Mouse (Mus musculus) forebrain, embryonic 16.5 days (tissue): ENCODE data around the gene Slc7a10. TPM values are rescaled to one million over a fixed set of nuclear protein-coding genes. Genes with fewer than 3 reads are reported as not detected.

Source experiments
- ATAC-seq: fragments of 200-750 bp; cut with Nextera tagmentation; 2 replicates; pipeline ENCODE4 v1.8.0; 2017; ENCODE audit warnings: mild to moderate bottlenecking, moderate library complexity
- H3K27ac ChIP-seq: fragments of 300-500 bp; sonication (generic); 2 replicates; pipeline ENCODE4 v1.5.1; 2014; ENCODE audit warnings: low read length, control low read depth
- H3K27me3 ChIP-seq: fragments of 300-500 bp; sonication (generic); replicated peaks from 2 replicates; pipeline ENCODE4 v1.6.1; 2014; ENCODE audit warnings: low read length; ENCODE audit not compliant: control insufficient read depth, insufficient read depth
- H3K36me3 ChIP-seq: fragments of 300-500 bp; sonication (generic); 2 replicates; pipeline ENCODE4 v1.6.1; 2014; ENCODE audit not compliant: control insufficient read depth, insufficient read depth
- H3K4me1 ChIP-seq: fragments of 300-500 bp; sonication (generic); replicated peaks from 2 replicates; pipeline ENCODE4 v1.6.1; 2014; ENCODE audit warnings: low read length; ENCODE audit not compliant: control insufficient read depth, insufficient read depth
- H3K4me2 ChIP-seq: fragments of 300-500 bp; sonication (generic); 2 replicates; pipeline ENCODE4 v1.6.1; 2014; ENCODE audit warnings: mild to moderate bottlenecking, low read length, control low read depth
- H3K4me3 ChIP-seq: fragments of 300-500 bp; sonication (generic); replicated peaks from 2 replicates; pipeline ENCODE4 v1.5.1; 2014; ENCODE audit warnings: mild to moderate bottlenecking, low read length, control low read depth
- H3K9ac ChIP-seq: fragments of 300-500 bp; sonication (generic); replicated peaks from 2 replicates; pipeline ENCODE4 v1.6.1; 2014; ENCODE audit warnings: low read depth, low read length, control low read depth
- H3K9me3 ChIP-seq: fragments of 300-500 bp; sonication (generic); 2 replicates; pipeline ENCODE4 v1.6.1; 2016; ENCODE audit warnings: low read length; ENCODE audit not compliant: control insufficient read depth
- WGBS: fragments of 180-500 bp; shearing (Covaris S2); extraction: QIAGEN DNeasy Blood & Tissue Kit; methylation state at CpG from one replicate; pipeline ENCODE4 v1.1.7; 2014; 5-methylcytosine and 5-hydroxymethylcytosine counted together
- polyA plus RNA-seq: library from polyadenylated mRNA; unstranded; fragments of >200 nt; fragmentation: Nextera tagmentation; extraction: Ambion mirVana; gene quantifications from 2 replicates; pipeline ENCODE4 v1.2.1, GENCODE M21; 2015

Gene Slc7a10
- polyA plus RNA-seq, 1 experiment from 2014 or later: 6.3 TPM

DNA sequence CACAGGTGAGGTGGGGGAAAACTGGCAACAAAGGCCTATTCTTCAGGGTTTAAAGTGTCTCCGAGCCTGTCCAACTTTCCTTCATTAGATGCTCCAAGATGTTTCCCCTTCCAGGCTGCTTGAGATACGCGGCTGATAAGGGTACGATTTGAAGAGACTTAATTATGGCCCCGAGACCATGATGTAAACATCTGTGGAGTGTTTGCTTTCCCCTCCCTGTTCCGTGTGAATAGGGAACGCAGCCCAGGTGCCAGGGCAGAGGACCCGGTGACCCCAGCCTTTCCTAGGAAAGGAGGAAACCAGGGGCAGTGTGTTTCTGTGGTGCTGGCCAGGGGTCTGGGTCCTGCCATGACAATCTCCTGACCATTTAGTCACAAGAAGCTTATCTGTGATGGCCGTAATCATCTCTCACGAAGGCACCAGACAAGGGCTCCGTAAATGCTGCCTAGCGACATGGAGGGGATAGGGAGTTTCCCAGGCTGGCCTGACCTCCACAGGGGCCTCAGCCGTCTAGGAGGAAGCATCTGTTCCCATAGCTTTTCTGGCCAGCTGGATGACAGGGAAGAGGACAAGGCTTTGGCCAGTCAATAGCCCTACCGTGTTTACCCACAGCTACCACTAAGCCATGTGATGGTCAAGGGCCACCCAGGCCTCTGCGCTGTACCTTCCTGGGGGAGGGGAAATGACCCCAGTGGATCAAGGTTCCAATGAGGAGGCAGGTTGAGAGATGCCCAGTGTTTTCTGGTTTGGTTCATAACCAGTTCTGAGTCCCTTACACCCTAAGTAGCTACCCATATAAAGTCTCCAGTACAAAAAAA is 36.4 kb upstream of the Slc7a10 start:
- 81% methylated on average over 15 of the region's 15 CpGs for WGBS
- H3K27ac ChIP-seq: no peak overlapping the region
- H3K4me3 ChIP-seq: no peak overlapping the region
- H3K4me2 ChIP-seq: no peak overlapping the region
- no peaks in the 10 kb centered on the region for H3K27me3 ChIP-seq
- H3K4me1 ChIP-seq: no peaks in the 10 kb centered on the region
- no peak overlapping the region for H3K9ac ChIP-seq
- no peaks in the 10 kb centered on the region for H3K9me3 ChIP-seq
- no peak for ATAC-seq
- H3K36me3 ChIP-seq: no peaks in the 10 kb centered on the region

DNA sequence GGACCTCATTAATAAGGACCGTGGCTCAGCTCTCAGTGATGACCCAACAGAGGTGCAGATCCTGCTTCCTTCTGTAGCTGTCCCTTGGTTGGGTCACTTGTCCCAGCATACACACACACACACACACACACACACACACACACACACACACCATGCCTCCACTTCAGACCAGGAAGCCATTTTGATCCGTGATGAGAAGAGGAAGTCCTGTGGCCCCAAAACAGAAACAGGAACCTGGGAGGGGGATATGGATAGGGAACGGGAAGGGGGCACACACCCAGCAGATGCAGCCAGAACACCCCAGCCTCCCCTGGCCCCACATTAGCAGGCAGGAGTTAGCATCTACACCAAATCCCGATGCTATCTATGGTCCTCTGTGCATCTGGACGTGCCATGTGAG is 35.3 kb upstream of the Slc7a10 start:
- ATAC-seq: no peak
- 81% methylated on average over 5 of the region's 5 CpGs for WGBS
- Histone ChIP-seq H3K4me3 (no peak overlapping the region), H3K27me3 (no peaks in the 10 kb centered on the region), H3K27ac (no peak overlapping the region), H3K9me3 (no peaks in the 10 kb centered on the region), H3K4me2 (no peak overlapping the region), H3K4me1 (no peaks in the 10 kb centered on the region), H3K36me3 (no peaks in the 10 kb centered on the region), H3K9ac (no peak overlapping the region)

DNA sequence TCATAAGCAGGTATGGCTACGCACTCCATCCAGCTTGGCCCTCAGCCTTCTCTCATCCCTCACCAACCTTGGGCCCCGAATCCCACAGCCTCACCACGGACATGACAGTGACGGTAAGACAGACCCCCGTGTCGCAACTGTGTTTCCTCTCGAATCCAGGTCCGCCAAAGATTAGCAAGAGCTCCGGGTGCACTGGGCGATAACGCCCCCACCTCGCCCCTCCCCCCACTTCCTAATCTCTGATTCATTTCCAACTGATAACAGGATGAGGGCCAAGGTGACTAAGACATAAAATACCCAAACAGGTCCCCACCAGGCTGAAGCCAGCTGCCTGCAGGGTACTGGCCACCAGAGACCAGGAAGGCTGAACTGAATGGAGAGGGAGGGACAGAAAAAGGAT is 31.7 kb upstream of the Slc7a10 start:
- H3K9ac ChIP-seq: no peak overlapping the region
- no peak overlapping the region for H3K4me2 ChIP-seq
- no peaks in the 10 kb centered on the region for H3K27me3 ChIP-seq
- no peaks in the 10 kb centered on the region for H3K4me1 ChIP-seq
- no peak overlapping the region for H3K4me3 ChIP-seq
- H3K36me3 ChIP-seq: no peaks in the 10 kb centered on the region
- 85% methylated on average over 12 of the region's 12 CpGs for WGBS
- H3K27ac ChIP-seq: no peak overlapping the region
- ATAC-seq: no peak
- no peaks in the 10 kb centered on the region for H3K9me3 ChIP-seq

DNA sequence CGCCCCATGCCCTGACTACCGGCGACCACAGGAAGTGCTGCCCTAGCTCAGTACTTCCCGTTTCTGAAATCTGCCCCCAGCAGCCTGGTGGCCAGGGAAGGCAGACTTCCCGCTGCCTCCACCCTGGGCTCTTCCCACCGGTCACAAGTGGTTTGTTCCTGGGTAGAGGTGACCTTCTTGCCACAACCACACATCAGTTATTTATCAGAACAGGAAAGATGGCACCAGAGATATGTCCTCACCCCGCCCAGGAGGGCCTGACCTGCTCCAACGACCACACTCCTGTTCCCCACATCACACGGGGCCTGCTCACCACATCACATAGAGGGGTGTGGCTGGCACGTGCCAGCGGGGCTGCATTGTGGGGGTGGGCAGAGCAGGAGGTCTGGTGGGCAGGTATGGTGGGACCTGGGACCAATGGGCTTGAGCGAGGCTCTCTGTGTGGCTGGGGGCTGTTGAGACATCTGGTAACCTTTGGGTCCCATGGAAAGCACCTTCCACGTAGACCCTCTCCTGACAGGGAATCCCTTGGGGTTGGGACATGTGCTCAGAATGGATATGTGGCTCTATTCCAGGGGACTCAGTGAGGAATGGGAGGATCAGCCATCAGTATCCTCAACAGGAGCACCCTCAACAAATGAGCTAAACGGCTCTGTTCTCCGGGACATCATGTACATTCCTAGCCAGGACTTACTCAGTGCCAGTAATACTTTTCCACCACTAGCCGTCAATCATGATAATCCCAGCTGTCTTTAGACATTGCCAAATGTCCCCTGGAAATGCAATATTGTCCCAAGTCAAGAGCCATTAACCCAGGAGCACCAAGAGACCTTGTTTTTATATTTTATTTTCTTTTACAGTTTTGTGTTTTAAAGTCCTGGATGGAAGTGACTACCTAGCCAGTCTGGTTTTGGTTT is 29.4 kb upstream of the Slc7a10 start:
- Histone ChIP-seq H3K4me2 (no peak overlapping the region), H3K9ac (no peak overlapping the region), H3K36me3 (no peaks in the 10 kb centered on the region), H3K9me3 (no peaks in the 10 kb centered on the region), H3K4me3 (no peak overlapping the region), H3K4me1 (no peaks in the 10 kb centered on the region), H3K27ac (no peak overlapping the region), H3K27me3 (no peaks in the 10 kb centered on the region)
- no peak for ATAC-seq
- WGBS: 80% methylated on average over 16 of the region's 16 CpGs

DNA sequence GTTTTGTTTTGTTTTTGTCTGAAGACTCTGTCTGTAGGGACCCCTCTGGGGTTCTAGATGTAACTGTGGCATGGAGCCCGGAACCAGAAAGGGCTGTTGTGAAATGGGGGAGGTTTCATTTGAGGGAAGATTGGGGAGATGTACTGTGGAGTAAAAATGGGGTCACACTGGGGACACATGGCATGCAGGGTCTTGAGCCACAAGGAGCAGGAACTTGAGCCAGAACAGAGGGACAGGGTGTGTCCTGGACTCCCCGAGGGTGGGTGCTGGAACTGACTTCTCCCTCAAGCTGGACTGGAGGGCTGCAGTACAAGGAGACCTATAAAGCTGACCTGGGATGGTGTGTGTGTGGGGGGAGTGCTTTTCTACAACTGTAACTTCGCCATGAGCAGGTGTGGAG is 28.7 kb upstream of the Slc7a10 start:
- Histone ChIP-seq H3K27me3 (no peaks in the 10 kb centered on the region), H3K4me1 (no peaks in the 10 kb centered on the region), H3K9me3 (no peaks in the 10 kb centered on the region), H3K4me2 (no peak overlapping the region), H3K4me3 (no peak overlapping the region), H3K36me3 (no peaks in the 10 kb centered on the region), H3K27ac (no peak overlapping the region), H3K9ac (no peak overlapping the region)
- ATAC-seq: no peak
- WGBS: 78% methylated on average over 3 of the region's 3 CpGs

DNA sequence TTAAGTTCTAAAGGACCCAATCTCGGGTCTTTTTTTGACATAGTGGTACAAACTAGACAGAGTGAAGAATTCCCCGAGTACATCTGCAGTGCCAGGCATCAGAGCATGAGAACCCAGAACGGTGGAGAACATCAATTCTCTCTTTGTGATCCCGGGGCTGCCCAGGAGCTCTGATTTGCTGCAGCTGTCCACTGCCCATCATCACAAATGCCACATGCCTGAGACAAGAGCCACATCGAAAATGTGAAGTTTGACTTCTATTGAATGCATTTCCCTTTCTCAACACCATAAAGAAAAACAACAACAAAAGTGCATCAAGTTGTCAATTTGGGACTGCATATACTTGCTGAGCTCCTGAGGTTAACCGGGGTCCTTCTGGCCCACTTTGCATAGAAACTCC is 23.7 kb upstream of the Slc7a10 start:
- Histone ChIP-seq H3K9me3 (no peaks in the 10 kb centered on the region), H3K27me3 (no peaks in the 10 kb centered on the region), H3K27ac (no peak overlapping the region), H3K9ac (no peak overlapping the region), H3K4me1 (no peaks in the 10 kb centered on the region), H3K36me3 (no peaks in the 10 kb centered on the region), H3K4me3 (no peak overlapping the region), H3K4me2 (no peak overlapping the region)
- WGBS: 81% methylated on average over 6 of the region's 6 CpGs
- ATAC-seq: no peak

DNA sequence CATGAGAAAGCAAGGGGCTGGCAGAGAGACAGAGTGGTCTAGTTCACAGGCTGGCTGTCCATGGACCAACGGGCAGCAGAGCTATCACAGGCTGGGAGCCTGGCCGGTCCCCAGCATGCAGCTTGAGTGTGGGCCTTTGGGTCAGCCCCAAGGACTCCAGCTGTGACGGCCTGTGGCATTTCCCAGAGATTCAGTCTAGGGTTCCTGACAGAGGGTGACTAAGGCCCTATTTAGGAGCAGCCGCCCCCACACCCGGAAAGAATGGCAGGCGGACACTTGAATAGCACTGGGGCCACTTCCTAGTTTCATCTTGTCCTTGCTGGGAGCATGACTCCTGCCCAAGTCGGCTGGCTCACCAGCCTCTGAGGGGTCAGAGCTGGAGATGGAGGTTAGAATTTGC is 22.6 kb upstream of the Slc7a10 start:
- WGBS: 74% methylated on average over 7 of the region's 7 CpGs
- H3K36me3 ChIP-seq: no peaks in the 10 kb centered on the region
- ATAC-seq: no peak

DNA sequence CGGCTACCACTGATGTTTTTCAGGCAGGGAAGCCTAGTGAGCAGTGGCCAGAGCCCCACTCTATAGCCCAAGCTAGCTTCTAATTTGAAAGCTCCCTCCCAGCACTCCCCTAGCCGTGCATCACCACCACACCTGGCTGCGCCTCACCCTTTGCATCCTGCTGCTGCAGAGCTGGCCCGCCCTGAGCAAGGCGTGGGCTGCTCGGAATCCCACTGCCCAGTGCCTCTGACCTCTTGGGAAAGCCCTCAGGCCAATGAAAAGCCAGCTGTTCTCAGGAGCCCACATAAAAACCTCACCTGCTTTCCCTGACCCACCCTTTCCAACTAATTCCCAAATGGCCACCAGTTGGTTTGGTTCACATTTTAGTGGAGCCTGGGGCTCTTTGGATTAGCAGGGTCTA is 22.1 kb upstream of the Slc7a10 start:
- H3K9me3 ChIP-seq: no peaks in the 10 kb centered on the region
- no peaks in the 10 kb centered on the region for H3K4me1 ChIP-seq
- no peak overlapping the region for H3K4me3 ChIP-seq
- WGBS: 80% methylated on average over 6 of the region's 6 CpGs
- no peaks in the 10 kb centered on the region for H3K36me3 ChIP-seq
- ATAC-seq: no peak
- H3K9ac ChIP-seq: no peak overlapping the region
- no peak overlapping the region for H3K4me2 ChIP-seq
- H3K27me3 ChIP-seq: no peaks in the 10 kb centered on the region
- no peak overlapping the region for H3K27ac ChIP-seq

More for the DNA sequence above, 22.6 kb upstream of the Slc7a10 start:
- Histone ChIP-seq H3K27ac (no peak overlapping the region), H3K4me2 (no peak overlapping the region), H3K9me3 (no peaks in the 10 kb centered on the region), H3K4me1 (no peaks in the 10 kb centered on the region), H3K9ac (no peak overlapping the region), H3K4me3 (no peak overlapping the region), H3K27me3 (no peaks in the 10 kb centered on the region)

DNA sequence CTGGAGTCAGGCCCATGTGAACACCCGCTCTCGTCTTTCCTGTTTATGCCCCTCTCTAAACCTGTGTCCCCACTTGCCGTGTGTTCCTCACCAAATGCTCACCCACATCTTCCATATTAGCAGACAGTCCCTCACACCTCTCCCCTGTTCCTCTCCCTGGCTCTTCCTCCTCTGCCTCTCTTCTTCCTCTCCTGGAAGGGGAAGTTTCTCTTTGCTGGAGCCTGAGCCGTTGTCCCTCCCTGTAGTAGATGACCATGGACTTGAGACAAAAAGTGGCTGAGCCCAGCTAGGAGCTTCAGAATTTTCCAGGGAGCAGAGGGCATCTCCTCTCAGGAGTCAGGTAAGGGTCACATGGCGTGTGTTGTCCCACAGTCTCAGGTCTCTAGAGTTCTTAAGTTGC is 19.2 kb upstream of the Slc7a10 start:
- Histone ChIP-seq H3K4me1 (no peaks in the 10 kb centered on the region), H3K9me3 (no peaks in the 10 kb centered on the region), H3K36me3 (no peaks in the 10 kb centered on the region), H3K27me3 (no peaks in the 10 kb centered on the region), H3K27ac (no peak overlapping the region), H3K4me3 (no peak overlapping the region), H3K9ac (no peak overlapping the region), H3K4me2 (no peak overlapping the region)
- no peak for ATAC-seq
- 82% methylated on average over 5 of the region's 5 CpGs for WGBS
